In the genomic region with DNA sequence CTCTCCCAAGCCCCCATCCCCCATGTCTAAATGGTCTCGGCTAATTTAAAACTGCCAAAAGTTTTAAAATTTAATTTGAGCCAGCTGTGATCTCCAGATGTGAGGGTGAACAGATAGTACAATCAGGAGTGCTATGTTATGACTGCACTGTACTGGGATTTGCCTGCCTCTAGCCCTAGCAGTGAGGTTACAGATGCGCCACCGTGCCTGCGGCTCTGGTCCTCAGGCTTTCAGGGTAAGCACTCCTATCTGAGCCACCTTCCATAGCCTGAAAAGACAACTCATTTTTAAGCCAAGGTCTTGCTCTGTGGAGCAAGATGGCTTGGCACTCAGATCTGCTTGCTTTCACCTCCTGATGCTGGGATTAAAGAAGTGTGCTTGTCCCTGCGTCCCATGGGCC, we compare ENCODE assay signal across 21 mouse cellular contexts. TPM values are rescaled to one million over a fixed set of nuclear protein-coding genes. Genes with fewer than 3 reads are reported as not detected.
DNase-seq lines count a peak whose midpoint lies in the region; ATAC-seq and TF ChIP-seq lines count a peak whose summit lies in the region.
"Had no signal": no experiment of that assay in that cellular context is flagged by ENCODE, and none has a peak within 500 bp of the region (broad histone marks: within the 10 kb centered on the region; RNA-seq: fewer than 3 reads in every experiment).

No protein-coding gene starts in this region.

- no peak overlapping the region for H3K9ac ChIP-seq in heart, embryonic 11.5 days (ENCODE audit: low read depth, low read length)
- no peak overlapping the region for H3K9ac ChIP-seq in lung, embryonic 14.5 days
- no peak overlapping the region for H3K9ac ChIP-seq in lung, postnatal 0 days (replicated peaks; ENCODE audit: low read depth)
- no peak overlapping the region for H3K9ac ChIP-seq in embryonic facial prominence, embryonic 13.5 days
- H3K9ac ChIP-seq: heart, embryonic 12.5 days; hindbrain, embryonic 14.5 days; intestine, embryonic 15.5 days had no signal

- WGBS in heart, embryonic 11.5 days (ENCODE audit: insufficient replicate concordance) = 82% methylated on average over 5 of the region's 5 CpGs
- WGBS in lung, embryonic 14.5 days = 84% methylated on average over 5 of the region's 5 CpGs
- 92% methylated on average over 5 of the region's 5 CpGs for WGBS in lung, postnatal 0 days
- 75% methylated on average over 5 of the region's 5 CpGs for WGBS in embryonic facial prominence, embryonic 13.5 days

- no peak overlapping the region for H3K27ac ChIP-seq in heart, embryonic 11.5 days (ENCODE audit: low read depth, low read length)
- H3K27ac ChIP-seq in lung, embryonic 14.5 days (ENCODE audit: low read depth) = no peak overlapping the region
- H3K27ac ChIP-seq in lung, postnatal 0 days (ENCODE audit: low read length) = no peak overlapping the region
- no peak overlapping the region for H3K27ac ChIP-seq in embryonic facial prominence, embryonic 13.5 days
- no peak overlapping the region for H3K27ac ChIP-seq in left cerebral cortex, adult 2 months
- H3K27ac ChIP-seq: heart, adult 2 months; hindbrain, embryonic 10.5 days; hindbrain, embryonic 14.5 days; intestine, embryonic 15.5 days had no signal

- no peaks in the 10 kb centered on the region for H3K27me3 ChIP-seq in heart, embryonic 11.5 days (ENCODE audit: control insufficient read depth, insufficient read depth, low read length)
- H3K27me3 ChIP-seq in lung, embryonic 14.5 days (ENCODE audit: insufficient read depth, low read length) = no peaks in the 10 kb centered on the region
- H3K27me3 ChIP-seq in lung, postnatal 0 days (replicated peaks; ENCODE audit: insufficient read depth, low read length) = no peaks in the 10 kb centered on the region
- no peaks in the 10 kb centered on the region for H3K27me3 ChIP-seq in embryonic facial prominence, embryonic 13.5 days
- H3K27me3 ChIP-seq: heart, embryonic 12.5 days; intestine, embryonic 15.5 days; Patski had no signal

- no peak overlapping the region for H3K4me2 ChIP-seq in heart, embryonic 11.5 days
- H3K4me2 ChIP-seq in lung, embryonic 14.5 days = no peak overlapping the region
- no peak overlapping the region for H3K4me2 ChIP-seq in lung, postnatal 0 days (replicated peaks; ENCODE audit: low read depth, low read length)
- no peak overlapping the region for H3K4me2 ChIP-seq in embryonic facial prominence, embryonic 13.5 days
- H3K4me2 ChIP-seq: heart, embryonic 12.5 days; hindbrain, embryonic 14.5 days; intestine, embryonic 15.5 days had no signal

- H3K9me3 ChIP-seq in heart, embryonic 11.5 days (replicated peaks; ENCODE audit: control insufficient read depth, low read length) = no peaks in the 10 kb centered on the region
- H3K9me3 ChIP-seq in lung, embryonic 14.5 days (ENCODE audit: low read depth, low read length) = no peaks in the 10 kb centered on the region
- no peaks in the 10 kb centered on the region for H3K9me3 ChIP-seq in lung, postnatal 0 days (ENCODE audit: low read length)
- no peaks in the 10 kb centered on the region for H3K9me3 ChIP-seq in embryonic facial prominence, embryonic 13.5 days
- H3K9me3 ChIP-seq: G1E; heart, embryonic 12.5 days; hindbrain, embryonic 10.5 days; intestine, embryonic 15.5 days had no signal

- H3K4me3 ChIP-seq in heart, embryonic 11.5 days (ENCODE audit: low read depth, low read length) = no peak overlapping the region
- H3K4me3 ChIP-seq in lung, embryonic 14.5 days (ENCODE audit: low read depth, low read length) = no peak overlapping the region
- no peak overlapping the region for H3K4me3 ChIP-seq in lung, postnatal 0 days (ENCODE audit: low read depth, low read length)
- H3K4me3 ChIP-seq in embryonic facial prominence, embryonic 13.5 days = no peak overlapping the region
- no peak overlapping the region for H3K4me3 ChIP-seq in left cerebral cortex, adult 2 months
- H3K4me3 ChIP-seq: heart, adult 2 months; heart, embryonic 12.5 days; hindbrain, embryonic 10.5 days; intestine, embryonic 15.5 days had no signal

- peak; percentile 67 for DNase-seq in heart, adult 11 months
- no peak for DNase-seq in lung, embryonic 14.5 days
- no peak for DNase-seq in lung, postnatal 0 days (ENCODE audit: low spot score)
- no peak for DNase-seq in left cerebral cortex, adult 2 months (ENCODE audit: extremely low spot score in 1 of 2, low spot score in 2 of 2)
- DNase-seq: adrenal gland, postnatal 14 days; cerebellum, adult 11-12 months; cerebellum, adult 9-10 months; cerebellum, postnatal 25 days; embryo, embryonic 11 days; gastrocnemius, postnatal 10 days; heart, adult 2 months had no signal

- intact Hi-C loops in left cerebral cortex, adult 2 months (cut with DNase I) = loop anchor here (5.0 kb wide), 1 partner anchor 62 kb away; no protein-coding TSS in a partner anchor

- peaks cover 38% of the 10 kb centered on the region for H3K36me3 ChIP-seq in heart, embryonic 11.5 days (ENCODE audit: control insufficient read depth, insufficient read depth, low read length)
- peaks cover 86% of the 10 kb centered on the region for H3K36me3 ChIP-seq in lung, embryonic 14.5 days (ENCODE audit: insufficient read depth)
- peaks cover 44% of the 10 kb centered on the region; the same call in 1 of the 2 replicates for H3K36me3 ChIP-seq in lung, postnatal 0 days (ENCODE audit: insufficient read depth, low read length)
- H3K36me3 ChIP-seq in embryonic facial prominence, embryonic 13.5 days = peaks cover 84% of the 10 kb centered on the region

- TF ChIP-seq EP300 in lung, postnatal 0 days (IDR thresholded peaks at IDR 0.05) = no peak

- no peak for TF ChIP-seq CTCF in lung, embryonic 14.5 days (IDR thresholded peaks at IDR 0.05; ENCODE audit: low read depth)
- no peak for TF ChIP-seq CTCF in lung, postnatal 0 days (IDR thresholded peaks at IDR 0.05)
- TF ChIP-seq CTCF in left cerebral cortex, adult 2 months (IDR thresholded peaks at IDR 0.05) = no peak

- ATAC-seq in heart, embryonic 11.5 days (replicated peaks; ENCODE audit: insufficient number of reproducible peaks, low FRiP score, low TSS enrichment) = no peak
- peak; percentile 44; the same call in 1 of the 2 replicates for ATAC-seq in lung, embryonic 14.5 days (ENCODE audit: insufficient read depth)
- ATAC-seq in lung, postnatal 0 days = no peak
- ATAC-seq in embryonic facial prominence, embryonic 13.5 days (ENCODE audit: insufficient number of reproducible peaks, insufficient read depth, low FRiP score, low TSS enrichment, low read depth) = 0 out of 2 replicates have a peak, but pooled peaks have one; percentile 56
- ATAC-seq: activated CD4-positive, CD25-positive, alpha-beta regulatory T cell, adult 4 months; forebrain, embryonic 14.5 days; intestine, embryonic 15.5 days; Patski had no signal

- no peaks in the 10 kb centered on the region for H3K4me1 ChIP-seq in heart, embryonic 11.5 days (ENCODE audit: control insufficient read depth, insufficient read depth, low read length)
- no peaks in the 10 kb centered on the region for H3K4me1 ChIP-seq in lung, embryonic 14.5 days (ENCODE audit: insufficient read depth)
- H3K4me1 ChIP-seq in lung, postnatal 0 days (ENCODE audit: insufficient read depth, low read depth, low read length) = no peaks in the 10 kb centered on the region
- H3K4me1 ChIP-seq in embryonic facial prominence, embryonic 13.5 days = no peaks in the 10 kb centered on the region
- H3K4me1 ChIP-seq: heart, embryonic 12.5 days; hindbrain, embryonic 10.5 days; intestine, embryonic 15.5 days had no signal

RNA-seq across cellular contexts. Expression of a gene that starts 11.3 kb away (rescaled TPM):
- 369 and 404 TPM in 2 replicates for polyA plus RNA-seq in heart, embryonic 11.5 days (2014; fragmentation: Nextera tagmentation; extraction: Ambion mirVana)
- polyA plus RNA-seq in lung, embryonic 14.5 days (2014; fragmentation: Nextera tagmentation; extraction: Ambion mirVana) = 474 and 481 TPM in 2 replicates
- 141 and 159 TPM in 2 replicates for polyA plus RNA-seq in lung, postnatal 0 days (2015; fragmentation: Nextera tagmentation; extraction: Ambion mirVana)
- 439 and 470 TPM in 2 replicates for polyA plus RNA-seq in embryonic facial prominence, embryonic 13.5 days (2015; fragmentation: Nextera tagmentation; extraction: Ambion mirVana)
- 100 to 1,000 TPM; 145 to 188 TPM for total RNA-seq in left cerebral cortex, adult 2 months (2021)

RNA-seq across cellular contexts. Expression of a gene that starts 29.9 kb away (rescaled TPM):
- 41.9 and 44.7 TPM in 2 replicates for polyA plus RNA-seq in heart, embryonic 11.5 days (2014; fragmentation: Nextera tagmentation; extraction: Ambion mirVana)
- polyA plus RNA-seq in lung, embryonic 14.5 days (2014; fragmentation: Nextera tagmentation; extraction: Ambion mirVana) = 46.0 and 51.9 TPM in 2 replicates
- 41.0 and 43.5 TPM in 2 replicates for polyA plus RNA-seq in lung, postnatal 0 days (2015; fragmentation: Nextera tagmentation; extraction: Ambion mirVana)
- polyA plus RNA-seq in embryonic facial prominence, embryonic 13.5 days (2015; fragmentation: Nextera tagmentation; extraction: Ambion mirVana) = 55.4 and 57.1 TPM in 2 replicates
- 10 to 100 TPM; 41.8 to 49.8 TPM for total RNA-seq in left cerebral cortex, adult 2 months (2021)

RNA-seq across cellular contexts. Expression of a gene that starts 44.0 kb away (rescaled TPM):
- 11.7 and 13.1 TPM in 2 replicates for polyA plus RNA-seq in heart, embryonic 11.5 days (2014; fragmentation: Nextera tagmentation; extraction: Ambion mirVana)
- polyA plus RNA-seq in lung, embryonic 14.5 days (2014; fragmentation: Nextera tagmentation; extraction: Ambion mirVana) = 10.8 and 11.4 TPM in 2 replicates
- 5.7 and 7.0 TPM in 2 replicates for polyA plus RNA-seq in lung, postnatal 0 days (2015; fragmentation: Nextera tagmentation; extraction: Ambion mirVana)
- 10.5 and 13.6 TPM in 2 replicates for polyA plus RNA-seq in embryonic facial prominence, embryonic 13.5 days (2015; fragmentation: Nextera tagmentation; extraction: Ambion mirVana)
- total RNA-seq in left cerebral cortex, adult 2 months (2021) = 1 to 10 TPM; 7.8 to 9.7 TPM

RNA-seq across cellular contexts. Expression of a gene that starts 52.0 kb away (rescaled TPM):
- 22.7 and 26.6 TPM in 2 replicates for polyA plus RNA-seq in heart, embryonic 11.5 days (2014; fragmentation: Nextera tagmentation; extraction: Ambion mirVana)
- polyA plus RNA-seq in lung, embryonic 14.5 days (2014; fragmentation: Nextera tagmentation; extraction: Ambion mirVana) = 35.1 and 35.4 TPM in 2 replicates
- 13.1 and 15.0 TPM in 2 replicates for polyA plus RNA-seq in lung, postnatal 0 days (2015; fragmentation: Nextera tagmentation; extraction: Ambion mirVana)
- polyA plus RNA-seq in embryonic facial prominence, embryonic 13.5 days (2015; fragmentation: Nextera tagmentation; extraction: Ambion mirVana) = 28.8 and 28.9 TPM in 2 replicates
- 10 to 100 TPM; 41.9 to 48.9 TPM for total RNA-seq in left cerebral cortex, adult 2 months (2021)

Comparison
In these comparisons a context has a peak if more than half of its experiments do, and no peak if none do; other contexts are left out.
1. ATAC-seq: peak in lung, embryonic 14.5 days (single experiment) and embryonic facial prominence, embryonic 13.5 days (single experiment); none in heart, embryonic 11.5 days (single experiment) and lung, postnatal 0 days (single experiment).